Mouse (Mus musculus) liver, postnatal 0 days (tissue): Measurements from ENCODE around the gene Ethe1.

Experiments used
- CTCF ChIP-seq: sonication (generic); IDR thresholded peaks from 2 replicates; pipeline ENCODE4 v1.5.1; 2016; ENCODE audit warnings: antibody characterized with exemption, low read depth
- EP300 ChIP-seq: IDR thresholded peaks from 2 replicates; pipeline ENCODE4 v1.6.1; 2016; ENCODE audit warnings: antibody characterized with exemption, low read depth, mild to moderate bottlenecking

- TF ChIP-seq CTCF: no peak
- TF ChIP-seq EP300: no peak
Measured at GRCm38 (mm10) chr7:24565627-24566026, 21.7 kb upstream of the Ethe1 start.
